Mouse (Mus musculus) kidney, adult 18-20 months (tissue): ENCODE data around the gene Rin1.
"Not testable (repeated sequence)": the region's sequence is repeated elsewhere in the genome, so short reads cannot be mapped to it uniquely, and the experiment has no call there.

ENCODE experiments used
- DNase-seq: peaks from one replicate; pipeline ENCODE4 v3.0.0; 2021

Rin1 gene

DNA sequence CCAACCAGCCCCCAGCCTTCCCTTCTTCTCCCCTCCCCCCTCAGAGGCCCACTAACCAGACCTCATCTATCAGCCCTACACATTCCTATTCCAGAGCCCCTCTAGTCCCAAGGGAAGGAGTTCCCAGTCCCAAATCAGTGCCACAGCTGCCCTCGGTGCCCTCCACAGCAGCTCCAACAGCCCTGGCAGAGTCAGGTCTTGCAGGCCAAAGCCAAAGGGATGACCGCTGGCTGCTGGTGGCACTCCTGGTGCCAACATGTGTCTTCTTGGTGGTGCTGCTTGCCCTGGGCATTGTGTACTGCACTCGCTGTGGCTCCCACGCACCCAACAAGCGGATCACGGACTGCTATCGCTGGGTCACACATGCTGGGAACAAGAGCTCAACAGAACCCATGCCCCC lies 19.7 kb downstream of the Rin1 start:
- no peak for DNase-seq

- no peak for DNase-seq
Measured at GRCm38 (mm10) chr19:5071077-5071476, 20.8 kb downstream of the Rin1 start.

DNA sequence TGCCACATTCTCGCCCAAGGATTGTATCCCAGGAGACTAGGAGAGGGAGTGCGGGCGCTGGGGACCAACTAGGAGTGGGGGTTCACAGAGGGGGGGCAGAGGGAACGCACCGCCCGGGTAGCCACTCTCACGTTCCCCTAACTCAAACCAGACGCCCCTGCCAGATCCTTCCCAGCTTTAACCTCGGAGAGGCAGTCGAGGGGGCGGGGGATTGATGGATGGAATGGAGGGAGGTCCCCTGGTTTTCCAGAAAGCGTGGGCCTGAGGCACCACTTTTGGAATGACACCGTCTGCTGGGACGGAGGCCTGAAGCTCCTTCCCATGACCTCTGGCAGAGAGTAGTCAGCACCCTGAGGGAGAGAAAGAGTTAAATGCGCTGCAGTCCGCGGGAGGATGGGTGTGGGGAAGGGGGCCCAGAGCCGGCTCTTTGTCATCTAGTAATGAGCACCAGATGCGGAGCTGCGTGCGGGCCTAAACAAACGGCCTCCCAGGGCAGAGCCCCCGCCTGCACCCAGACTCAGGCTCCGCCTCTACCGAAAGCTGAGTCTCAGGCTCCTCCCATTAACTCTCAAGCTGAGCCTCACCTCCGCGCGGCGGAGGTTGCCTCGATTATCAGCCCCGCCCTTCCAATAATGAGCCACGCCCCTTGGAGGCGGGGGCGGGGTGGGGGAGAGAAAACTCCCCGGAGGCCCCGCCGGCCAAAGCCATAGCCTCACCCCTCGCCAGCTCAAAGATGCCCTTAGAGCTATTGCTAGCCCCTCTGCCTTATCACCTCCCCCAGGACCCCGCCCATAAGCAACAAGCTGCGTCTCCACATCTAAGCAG lies 21.5 kb downstream of the Rin1 start:
- DNase-seq, result peak; percentile 77

- peak; percentile 22 for DNase-seq
Measured at GRCm38 (mm10) chr19:5072389-5073019, 22.2 kb downstream of the Rin1 start.

DNA sequence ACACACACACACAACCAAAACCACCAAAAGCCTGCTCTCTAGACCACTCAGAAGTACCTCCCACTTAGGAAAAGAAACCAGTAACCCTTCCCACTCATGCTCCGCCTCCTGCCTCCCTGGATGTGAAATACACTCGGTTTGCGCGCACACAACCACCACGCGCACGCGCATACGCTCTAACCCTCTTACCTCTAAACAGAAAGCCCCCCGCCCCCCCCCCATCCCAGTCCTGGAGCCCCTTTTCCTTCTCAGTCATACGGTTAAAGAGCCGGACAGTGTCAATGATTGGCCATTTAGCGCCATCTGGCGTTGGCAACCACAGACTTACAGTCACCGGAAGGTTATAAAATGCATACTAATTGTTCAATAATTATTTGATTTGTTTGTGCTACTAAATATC lies 22.7 kb downstream of the Rin1 start:
- peak; percentile 72 for DNase-seq

GRCm38 (mm10) chr19:5073518-5073917 lies 23.2 kb downstream of the Rin1 start:
- DNase-seq, result no peak

- no peak for DNase-seq
Measured at GRCm38 (mm10) chr19:5079279-5079678, 29.0 kb downstream of the Rin1 start.

DNA sequence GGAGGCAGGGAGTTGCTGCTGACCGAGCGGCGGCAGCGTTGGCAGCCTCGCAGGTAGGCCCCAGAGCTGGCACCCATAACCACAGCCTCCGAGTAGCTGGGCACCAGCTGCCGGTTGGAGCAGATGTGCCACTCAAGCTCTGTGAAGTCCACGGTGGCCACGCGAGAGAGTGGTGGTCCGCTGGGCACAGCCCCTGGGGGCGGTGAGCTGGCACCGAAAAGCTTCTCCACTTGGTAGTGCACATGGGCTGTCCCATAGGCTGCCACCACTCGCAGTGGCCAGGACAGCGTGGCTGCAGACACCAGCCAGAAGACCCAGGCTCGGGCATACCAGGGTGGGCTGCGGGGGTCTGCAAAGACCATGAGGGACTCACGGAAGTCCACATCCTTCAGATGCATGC lies 31.7 kb downstream of the Rin1 start:
- no peak for DNase-seq

DNA sequence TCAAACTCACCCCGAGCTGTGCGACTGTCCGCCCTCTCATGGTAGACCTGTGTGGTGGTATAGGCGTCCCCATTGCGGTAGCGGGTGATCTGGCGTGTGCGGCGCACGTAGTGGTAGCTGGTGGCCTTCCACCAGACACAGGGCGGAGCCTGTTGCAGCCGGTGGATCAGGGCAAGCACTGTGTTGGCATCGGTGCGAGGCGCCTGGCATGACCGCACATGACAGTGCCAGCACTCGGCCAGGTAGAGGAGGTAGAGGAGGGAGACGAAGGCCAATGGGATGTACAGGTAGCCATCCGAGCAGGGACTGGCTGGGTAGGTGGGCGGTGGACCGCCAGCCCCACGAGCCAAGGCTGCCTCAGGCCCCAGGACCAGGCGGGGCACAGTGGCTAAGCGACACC lies 32.3 kb downstream of the Rin1 start:
- no peak for DNase-seq

GRCm38 (mm10) chr19:5083961-5084833 lies 33.9 kb downstream of the Rin1 start:
- DNase-seq, result no peak

DNA sequence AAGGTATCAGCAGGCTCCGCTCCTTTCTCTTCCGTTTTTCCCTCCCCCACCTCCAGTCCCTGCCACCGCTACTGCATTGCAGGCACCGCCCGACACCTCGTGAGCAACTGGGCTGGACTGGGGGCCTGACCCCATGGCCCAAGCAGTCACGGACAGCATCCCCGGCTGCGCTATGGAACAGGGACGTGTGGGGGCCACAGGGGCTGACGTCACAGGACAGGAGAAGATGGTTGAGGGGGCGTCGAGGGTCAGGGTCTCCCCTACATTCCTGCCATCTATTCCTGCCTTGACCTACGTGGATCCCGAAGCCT lies 34.5 kb downstream of the Rin1 start:
- DNase-seq, result no peak

DNA sequence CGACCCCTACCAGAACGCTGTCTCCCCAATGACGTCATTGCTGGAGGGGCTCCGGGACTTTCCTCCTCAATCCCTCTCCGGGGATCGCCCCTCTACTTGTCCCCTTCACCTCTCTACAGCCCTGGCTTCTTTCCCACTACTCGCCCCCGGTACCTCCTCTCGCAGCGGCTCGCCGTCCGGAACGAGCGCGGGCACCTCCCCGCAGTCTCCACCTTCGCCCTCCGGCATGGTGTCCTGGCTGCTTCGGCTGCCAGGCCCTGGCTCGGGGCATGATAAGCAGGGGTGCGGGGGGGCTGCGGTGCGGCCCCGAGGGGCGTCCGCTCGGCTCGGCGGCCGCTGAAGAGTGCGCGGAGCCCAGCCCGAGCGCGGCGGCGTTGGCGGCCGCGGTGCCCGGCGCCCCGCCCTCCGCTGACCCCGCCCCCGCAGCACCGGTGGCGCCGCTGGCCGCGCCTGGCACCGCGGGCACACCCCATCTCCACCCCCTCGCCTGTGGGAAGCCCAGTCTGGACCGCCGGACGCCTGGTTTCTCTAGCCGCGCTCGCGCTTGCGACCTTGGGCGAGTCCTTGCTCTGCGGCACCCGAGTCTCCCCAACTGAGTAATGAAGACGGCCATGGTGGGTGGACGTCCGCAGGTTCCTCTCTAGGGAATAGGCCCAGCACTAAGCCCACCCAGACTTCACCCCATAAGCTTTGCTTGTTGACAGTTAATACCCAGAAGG lies 35.0 kb downstream of the Rin1 start, which contains the start of gene Tmem151a:
Gene Tmem151a, minus strand, starts transcription at position 387 of the 719 bp plus-strand sequence.
- DNase-seq, result peak; percentile 67

- DNase-seq, result not testable (repeated sequence)
Measured at GRCm38 (mm10) chr19:5086533-5086932, 36.3 kb downstream of the Rin1 start.

DNA sequence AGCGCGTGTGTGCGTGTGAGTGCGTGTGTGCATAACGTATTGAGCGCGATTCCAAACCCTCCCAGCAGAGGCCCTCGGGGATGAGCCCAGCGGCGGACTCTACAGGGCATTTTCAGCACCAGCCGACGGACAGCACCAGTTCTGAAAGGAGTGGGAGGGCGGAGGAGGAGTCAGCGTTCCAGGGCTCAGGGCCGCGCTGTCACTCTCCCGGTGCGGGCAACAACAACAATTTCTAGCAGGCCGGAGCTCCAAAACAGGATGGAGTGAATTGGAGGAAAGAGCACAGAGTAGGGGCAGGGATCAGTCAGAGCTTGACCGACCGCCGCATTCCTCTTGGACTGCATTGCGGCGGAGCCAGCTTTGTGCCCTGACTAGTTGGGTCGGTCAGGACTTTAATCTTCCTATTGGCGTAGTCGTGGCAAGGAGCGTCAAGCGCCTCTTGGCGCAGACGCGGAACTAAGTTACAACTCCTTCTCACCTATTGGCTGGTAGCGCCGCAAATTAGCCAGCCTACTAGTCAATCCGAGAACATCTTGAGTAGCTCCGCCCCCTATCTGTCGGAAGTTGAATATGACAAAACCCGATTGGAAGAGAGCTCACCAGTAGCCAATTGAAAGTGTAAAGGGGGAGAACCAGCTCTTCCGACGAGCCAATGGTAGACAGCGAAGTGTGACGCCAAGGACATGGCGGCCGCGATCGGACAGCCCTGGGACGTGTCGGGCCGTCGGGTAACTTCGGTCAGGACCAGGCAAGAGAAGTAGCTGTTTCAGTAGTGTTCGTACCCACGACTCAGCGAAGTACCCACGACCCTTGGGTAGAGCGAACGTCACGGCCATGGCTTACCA lies 37.8 kb downstream of the Rin1 start, which contains the start of gene Yif1a:
Gene Yif1a, plus strand, starts transcription at position 655 of the 845 bp plus-strand sequence.
- peak; percentile 96 for DNase-seq

DNA sequence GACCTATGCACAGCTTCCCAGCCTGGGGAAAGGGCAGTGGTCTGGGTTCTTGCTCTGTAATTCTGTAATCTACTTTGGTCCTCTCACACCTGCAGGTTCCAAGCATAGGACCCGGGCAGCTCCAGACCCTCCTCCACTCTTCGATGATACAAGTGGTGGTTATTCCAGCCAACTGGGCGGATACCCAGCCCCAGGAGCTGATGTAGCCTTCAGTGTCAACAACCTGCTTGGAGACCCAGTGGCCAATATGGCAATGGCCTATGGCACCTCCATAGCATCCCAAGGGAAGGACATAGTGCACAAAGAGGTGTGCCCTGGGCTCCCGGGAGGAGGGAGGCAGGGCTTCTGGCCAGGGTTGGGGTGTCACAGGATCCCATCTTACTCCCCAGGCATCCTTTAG lies 39.0 kb downstream of the Rin1 start:
- DNase-seq, result no peak

- no peak for DNase-seq
Measured at GRCm38 (mm10) chr19:5092083-5092482, 41.8 kb downstream of the Rin1 start.

DNA sequence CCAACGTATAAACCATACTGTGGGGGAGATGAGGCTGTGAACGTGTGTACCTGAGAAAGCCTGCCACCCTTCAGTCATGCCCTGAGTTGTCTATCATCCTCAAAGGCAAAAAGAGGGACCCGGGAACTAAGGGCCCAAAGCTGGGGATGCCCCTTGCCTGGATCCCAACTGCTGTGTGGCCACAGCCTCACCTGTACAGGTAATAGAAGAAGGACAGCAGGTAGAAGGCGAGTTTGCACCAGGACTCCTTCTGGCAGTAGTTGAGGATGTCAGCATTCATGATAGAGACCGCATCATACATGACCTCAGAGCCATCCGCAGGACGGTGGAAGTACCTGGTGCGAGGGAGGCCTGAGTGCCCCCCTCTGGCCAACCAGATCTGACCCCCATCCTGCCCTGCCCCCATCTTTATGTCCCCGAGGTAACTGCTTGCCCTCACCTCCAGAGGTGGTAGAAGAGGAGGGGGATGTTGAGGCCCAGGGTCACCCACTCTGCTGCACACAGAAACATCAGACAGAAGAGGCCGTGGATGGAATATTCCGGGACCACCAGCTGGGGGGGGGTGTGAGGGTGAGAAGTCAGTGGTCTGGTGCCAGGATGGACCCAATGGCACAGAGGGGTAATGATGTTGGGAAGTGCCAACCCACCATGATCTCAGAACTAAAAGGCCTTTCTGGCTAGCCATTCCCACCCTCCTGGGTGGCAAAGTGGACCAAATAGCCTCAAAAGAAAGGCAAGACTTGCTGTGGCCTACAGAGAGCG lies 43.4 kb downstream of the Rin1 start:
- no peak for DNase-seq

GRCm38 (mm10) chr19:5094243-5094632 lies 44.0 kb downstream of the Rin1 start:
- peak; percentile 92 for DNase-seq

GRCm38 (mm10) chr19:5094746-5095417 lies 44.6 kb downstream of the Rin1 start:
- no peak for DNase-seq

DNA sequence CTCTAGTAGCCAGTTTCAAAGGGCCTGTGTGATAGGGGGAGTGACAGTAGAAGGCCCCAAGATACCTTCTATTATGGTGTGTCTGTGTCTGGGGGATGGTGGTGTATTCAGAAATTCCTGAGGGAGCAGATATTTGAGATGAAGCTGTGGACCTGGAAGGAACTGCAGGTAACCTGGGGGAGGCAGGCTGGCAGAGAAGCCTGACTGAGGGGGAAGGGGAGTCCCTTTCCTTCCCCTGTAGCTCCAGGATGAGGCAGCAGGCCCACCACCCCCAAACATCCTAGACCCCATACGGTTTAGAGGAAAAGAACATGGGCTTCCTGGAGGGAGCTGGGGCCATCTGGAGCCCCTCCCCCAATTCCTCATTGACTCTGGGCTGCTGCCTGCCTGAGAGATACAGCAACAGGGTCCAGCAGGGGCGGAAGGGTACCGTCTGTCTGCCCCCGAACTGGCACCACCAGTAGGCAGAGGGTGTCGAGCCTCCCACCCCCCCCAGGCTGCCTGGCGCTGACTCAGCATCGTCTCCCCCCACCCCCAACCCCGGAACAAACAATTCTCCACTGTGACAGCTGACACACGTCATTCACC lies 45.7 kb downstream of the Rin1 start:
- no peak for DNase-seq
